ENCODE assay signal across 18 mouse cellular contexts in genomic region chr6:33227371-33227770, GRCm38 (mm10). TPM values are rescaled to one million over a fixed set of nuclear protein-coding genes. Genes with fewer than 3 reads are reported as not detected.
A peak's percentile ranks its signal among the peaks of the same experiment; 100 is the strongest.
DNase-seq lines count a peak whose midpoint lies in the region; ATAC-seq and TF ChIP-seq lines count a peak whose summit lies in the region.
"Had no signal": no experiment of that assay in that cellular context is flagged by ENCODE, and none has a peak within 500 bp of the region (broad histone marks: within the 10 kb centered on the region; RNA-seq: fewer than 3 reads in every experiment).

No protein-coding gene starts in this region.

- no peaks in the 10 kb centered on the region for H3K27me3 ChIP-seq in kidney, embryonic 16.5 days (ENCODE audit: insufficient read depth, low read length)
- no peaks in the 10 kb centered on the region for H3K27me3 ChIP-seq in midbrain, embryonic 12.5 days
- no peaks in the 10 kb centered on the region for H3K27me3 ChIP-seq in midbrain, embryonic 13.5 days
- no peaks in the 10 kb centered on the region for H3K27me3 ChIP-seq in intestine, postnatal 0 days (replicated peaks; ENCODE audit: control insufficient read depth, insufficient read depth, low read length)
- H3K27me3 ChIP-seq in limb, embryonic 13.5 days: no peaks in the 10 kb centered on the region
- H3K27me3 ChIP-seq: forebrain, embryonic 13.5 days; heart, embryonic 12.5 days; limb, embryonic 15.5 days; liver, embryonic 15.5 days had no signal

- DNase-seq in kidney, postnatal 14 days: no peak
- no peak for DNase-seq in cerebellum, postnatal 36 days
- DNase-seq: adrenal gland, adult 2 months; cerebellum, adult 2 months; gastrocnemius, postnatal 10 days; heart, adult 11 months; kidney, postnatal 4 days; thymus, postnatal 4 days had no signal

- H3K9ac ChIP-seq in kidney, embryonic 16.5 days (replicated peaks; ENCODE audit: low read length): peak overlapping the region; percentile 2; the same call in 1 of the 2 replicates
- no peak overlapping the region for H3K9ac ChIP-seq in midbrain, embryonic 12.5 days (replicated peaks)
- H3K9ac ChIP-seq in midbrain, embryonic 13.5 days (replicated peaks): no peak overlapping the region
- no peak overlapping the region for H3K9ac ChIP-seq in intestine, postnatal 0 days (ENCODE audit: low read depth, low read length)
- no peak overlapping the region for H3K9ac ChIP-seq in limb, embryonic 13.5 days
- H3K9ac ChIP-seq: forebrain, embryonic 13.5 days; heart, embryonic 12.5 days; limb, embryonic 15.5 days; liver, embryonic 15.5 days had no signal

- TF ChIP-seq CTCF in intestine, postnatal 0 days (IDR thresholded peaks at IDR 0.05; ENCODE audit: low read depth): no peak

- H3K4me3 ChIP-seq in kidney, embryonic 16.5 days (ENCODE audit: low read length): no peak overlapping the region
- no peak overlapping the region for H3K4me3 ChIP-seq in midbrain, embryonic 12.5 days
- H3K4me3 ChIP-seq in midbrain, embryonic 13.5 days (replicated peaks): no peak overlapping the region
- H3K4me3 ChIP-seq in intestine, postnatal 0 days (ENCODE audit: low read depth, low read length): no peak overlapping the region
- no peak overlapping the region for H3K4me3 ChIP-seq in limb, embryonic 13.5 days
- H3K4me3 ChIP-seq: forebrain, embryonic 13.5 days; heart, embryonic 12.5 days; limb, embryonic 15.5 days; liver, embryonic 15.5 days had no signal

- ATAC-seq in kidney, embryonic 16.5 days (ENCODE audit: low FRiP score, low TSS enrichment): peak; percentile 19; the same call in 1 of the 2 replicates
- ATAC-seq in midbrain, embryonic 12.5 days (ENCODE audit: low FRiP score, low read depth): no peak
- no peak for ATAC-seq in midbrain, embryonic 13.5 days
- ATAC-seq in intestine, postnatal 0 days: no peak
- no peak for ATAC-seq in limb, embryonic 13.5 days (ENCODE audit: low FRiP score, low read depth)
- ATAC-seq: forebrain, embryonic 13.5 days; hindbrain, postnatal 0 days had no signal

- peak overlapping the region; percentile 27; the same call in 1 of the 2 replicates for H3K4me2 ChIP-seq in kidney, embryonic 16.5 days (replicated peaks; ENCODE audit: low read depth, low read length)
- no peak overlapping the region for H3K4me2 ChIP-seq in midbrain, embryonic 12.5 days (replicated peaks)
- H3K4me2 ChIP-seq in midbrain, embryonic 13.5 days (replicated peaks): no peak overlapping the region
- H3K4me2 ChIP-seq in intestine, postnatal 0 days (replicated peaks; ENCODE audit: low read depth): peak overlapping the region; percentile 41
- H3K4me2 ChIP-seq in limb, embryonic 13.5 days (replicated peaks): peak overlapping the region; percentile 28; the same call in 1 of the 2 replicates
- H3K4me2 ChIP-seq: forebrain, embryonic 13.5 days; heart, embryonic 12.5 days; limb, embryonic 15.5 days; liver, embryonic 15.5 days had no signal

- H3K4me1 ChIP-seq in kidney, embryonic 16.5 days (ENCODE audit: insufficient read depth, low read length): 0 out of 2 replicates have a peak, but pooled peaks cover 9% of the 10 kb centered on the region
- H3K4me1 ChIP-seq in midbrain, embryonic 12.5 days: no peaks in the 10 kb centered on the region
- H3K4me1 ChIP-seq in midbrain, embryonic 13.5 days (replicated peaks): peaks cover 6% of the 10 kb centered on the region; the same call in 1 of the 2 replicates
- no peaks in the 10 kb centered on the region for H3K4me1 ChIP-seq in intestine, postnatal 0 days (replicated peaks; ENCODE audit: control insufficient read depth, insufficient read depth, low read length)
- peaks cover 16% of the 10 kb centered on the region; the same call in 1 of the 2 replicates for H3K4me1 ChIP-seq in limb, embryonic 13.5 days
- H3K4me1 ChIP-seq: forebrain, embryonic 13.5 days; heart, embryonic 12.5 days; limb, embryonic 15.5 days; liver, embryonic 15.5 days had no signal

- peak overlapping the region; percentile 41; the same call in 1 of the 2 replicates for H3K27ac ChIP-seq in kidney, embryonic 16.5 days (ENCODE audit: low read length)
- peak overlapping the region; percentile 40; the same call in 1 of the 2 replicates for H3K27ac ChIP-seq in midbrain, embryonic 12.5 days (replicated peaks)
- no peak overlapping the region for H3K27ac ChIP-seq in midbrain, embryonic 13.5 days
- no peak overlapping the region for H3K27ac ChIP-seq in intestine, postnatal 0 days (ENCODE audit: low read depth, low read length)
- no peak overlapping the region for H3K27ac ChIP-seq in limb, embryonic 13.5 days
- H3K27ac ChIP-seq: forebrain, embryonic 13.5 days; hindbrain, postnatal 0 days; limb, embryonic 15.5 days; liver, embryonic 15.5 days had no signal

- WGBS in kidney, embryonic 16.5 days: 34% methylated on average over 8 of the region's 8 CpGs
- 62% methylated on average over 8 of the region's 8 CpGs for WGBS in midbrain, embryonic 12.5 days
- 49% methylated on average over 8 of the region's 8 CpGs for WGBS in midbrain, embryonic 13.5 days
- WGBS in intestine, postnatal 0 days: 26% methylated on average over 8 of the region's 8 CpGs
- 33% methylated on average over 8 of the region's 8 CpGs for WGBS in limb, embryonic 13.5 days

- no peaks in the 10 kb centered on the region for H3K9me3 ChIP-seq in kidney, embryonic 16.5 days (ENCODE audit: low read length)
- no peaks in the 10 kb centered on the region for H3K9me3 ChIP-seq in midbrain, embryonic 12.5 days
- H3K9me3 ChIP-seq in midbrain, embryonic 13.5 days: no peaks in the 10 kb centered on the region
- no peaks in the 10 kb centered on the region for H3K9me3 ChIP-seq in intestine, postnatal 0 days (ENCODE audit: control insufficient read depth)
- no peaks in the 10 kb centered on the region for H3K9me3 ChIP-seq in limb, embryonic 13.5 days
- H3K9me3 ChIP-seq: forebrain, embryonic 13.5 days; heart, embryonic 12.5 days; limb, embryonic 15.5 days; liver, embryonic 15.5 days had no signal

- no peaks in the 10 kb centered on the region for H3K36me3 ChIP-seq in kidney, embryonic 16.5 days (ENCODE audit: insufficient read depth, low read length)
- no peaks in the 10 kb centered on the region for H3K36me3 ChIP-seq in midbrain, embryonic 12.5 days
- no peaks in the 10 kb centered on the region for H3K36me3 ChIP-seq in midbrain, embryonic 13.5 days
- no peaks in the 10 kb centered on the region for H3K36me3 ChIP-seq in intestine, postnatal 0 days (ENCODE audit: control insufficient read depth, insufficient read depth)
- H3K36me3 ChIP-seq in limb, embryonic 13.5 days: no peaks in the 10 kb centered on the region
- H3K36me3 ChIP-seq: heart, embryonic 12.5 days; limb, embryonic 15.5 days; liver, embryonic 15.5 days had no signal

RNA-seq across cellular contexts. Expression of gene Exoc4, which starts 21.5 kb away (rescaled TPM):
- polyA plus RNA-seq in kidney, embryonic 16.5 days (2015; fragmentation: Nextera tagmentation; extraction: Ambion mirVana): 39.4 and 44.1 TPM in 2 replicates
- polyA plus RNA-seq in midbrain, embryonic 12.5 days (2016; fragmentation: Nextera tagmentation; extraction: Ambion mirVana): 57.9 and 59.2 TPM in 2 replicates
- polyA plus RNA-seq in midbrain, embryonic 13.5 days (2015; fragmentation: Nextera tagmentation; extraction: Ambion mirVana): 50.7 and 55.0 TPM in 2 replicates
- polyA plus RNA-seq in intestine, postnatal 0 days (2015; fragmentation: Nextera tagmentation; extraction: Ambion mirVana): 8.8 and 9.6 TPM in 2 replicates
- polyA plus RNA-seq in limb, embryonic 13.5 days (2015; fragmentation: Nextera tagmentation; extraction: Ambion mirVana): 40.1 and 45.2 TPM in 2 replicates

Comparison
In these comparisons a context has a peak if more than half of its experiments do, and no peak if none do; other contexts are left out.
1. H3K27ac ChIP-seq: peak in kidney, embryonic 16.5 days (single experiment) and midbrain, embryonic 12.5 days (single experiment); none in midbrain, embryonic 13.5 days (single experiment), intestine, postnatal 0 days (single experiment) and limb, embryonic 13.5 days (single experiment).
2. H3K4me2 ChIP-seq: peak in kidney, embryonic 16.5 days (single experiment), intestine, postnatal 0 days (single experiment) and limb, embryonic 13.5 days (single experiment); none in midbrain, embryonic 12.5 days (single experiment) and midbrain, embryonic 13.5 days (single experiment).